Mouse (Mus musculus) kidney, embryonic 15.5 days (tissue): ENCODE measurements at regions not wholly inside any gene's neighbourhood (a gene's known extent, or its start where the extent isn't known, plus 50 kb on each side); places are given as distances from the start of the nearest gene placed in this dataset.
A peak's percentile ranks its signal among the peaks of the same experiment; 100 is the strongest.

Experiments used
- ATAC-seq: fragments of 200-750 bp; cut with Nextera tagmentation; replicated peaks from 2 replicates; pipeline ENCODE4 v1.8.0; 2017; ENCODE audit warnings: moderate TSS enrichment; ENCODE audit not compliant: low FRiP score
- H3K27ac ChIP-seq: fragments of 300-500 bp; sonication (generic); 2 replicates; pipeline ENCODE4 v1.5.1; 2015; ENCODE audit warnings: mild to moderate bottlenecking, inconsistent platforms
- H3K27me3 ChIP-seq: fragments of 300-500 bp; sonication (generic); 2 replicates; pipeline ENCODE4 v1.6.1; 2015; ENCODE audit warnings: inconsistent platforms
- H3K36me3 ChIP-seq: fragments of 300-500 bp; sonication (generic); 2 replicates; pipeline ENCODE4 v1.6.1; 2015; ENCODE audit warnings: inconsistent platforms
- H3K4me1 ChIP-seq: fragments of 300-500 bp; sonication (generic); 2 replicates; pipeline ENCODE4 v1.6.1; 2015; ENCODE audit warnings: inconsistent platforms
- H3K4me2 ChIP-seq: fragments of 300-500 bp; sonication (generic); 2 replicates; pipeline ENCODE4 v1.6.1; 2015; ENCODE audit warnings: moderate library complexity, mild to moderate bottlenecking, inconsistent platforms
- H3K4me3 ChIP-seq: fragments of 300-500 bp; sonication (generic); replicated peaks from 2 replicates; pipeline ENCODE4 v1.5.1; 2015; ENCODE audit warnings: mild to moderate bottlenecking, inconsistent platforms
- H3K9ac ChIP-seq: fragments of 300-500 bp; sonication (generic); 2 replicates; pipeline ENCODE4 v1.6.1; 2015; ENCODE audit warnings: mild to moderate bottlenecking, inconsistent platforms
- H3K9me3 ChIP-seq: fragments of 300-500 bp; sonication (generic); replicated peaks from 2 replicates; pipeline ENCODE4 v1.6.1; 2016; ENCODE audit warnings: inconsistent platforms
- WGBS: fragments of 180-500 bp; shearing (Covaris S2); methylation state at CpG from one replicate; pipeline ENCODE4 v1.1.7; 2015; ENCODE audit warnings: mixed read lengths; 5-methylcytosine and 5-hydroxymethylcytosine counted together

DNA sequence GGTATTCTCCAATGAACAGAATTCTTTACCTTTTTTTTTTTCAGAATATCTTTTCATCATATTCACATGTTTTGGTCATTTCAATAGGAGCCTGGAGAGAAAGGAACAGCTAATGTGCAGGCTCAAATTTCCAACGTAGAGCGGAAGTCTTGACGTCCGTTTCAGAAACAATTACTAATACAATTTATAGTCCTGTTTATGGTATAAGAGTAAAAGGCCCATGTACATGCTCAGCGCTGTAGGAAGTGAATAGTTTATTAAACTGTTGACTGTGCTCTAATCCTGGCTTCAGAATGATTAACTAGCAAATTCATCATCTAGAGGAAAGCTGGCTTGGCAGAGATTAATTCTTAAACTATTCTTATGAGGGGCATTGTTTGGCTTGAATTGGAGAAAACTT, 142.1 kb downstream of the Pik3r1 start:
- Histone ChIP-seq H3K27ac (peak overlapping the region; percentile 51), H3K4me1 (peaks cover 23% of the 10 kb centered on the region), H3K9ac (no peak overlapping the region), H3K27me3 (no peaks in the 10 kb centered on the region), H3K9me3 (no peaks in the 10 kb centered on the region), H3K4me2 (no peak overlapping the region), H3K36me3 (no peaks in the 10 kb centered on the region), H3K4me3 (no peak overlapping the region)
- peak; percentile 58; the same call in 1 of the 2 replicates for ATAC-seq
- 16% methylated on average over 5 of the region's 5 CpGs for WGBS

DNA sequence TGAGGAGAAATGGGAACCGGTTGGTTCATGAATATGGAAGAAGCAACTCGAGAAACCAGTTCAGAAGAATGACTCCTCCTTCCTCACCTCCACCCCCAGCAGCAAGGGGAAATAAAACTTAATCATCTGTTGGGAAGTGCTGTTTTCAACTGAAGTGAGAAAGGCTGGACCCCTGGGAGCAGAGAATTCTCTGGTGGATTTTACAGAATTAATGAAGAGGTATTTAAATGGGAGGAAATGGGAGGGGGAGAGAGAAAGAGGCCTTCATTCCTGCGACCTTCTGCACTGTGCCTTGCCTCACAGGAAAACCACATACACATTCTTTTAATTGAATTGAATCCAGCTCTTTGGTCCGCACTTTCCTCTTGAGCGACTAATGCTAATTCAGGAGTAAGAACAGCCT, 143.8 kb downstream of the Pik3r1 start:
- no peak overlapping the region for H3K9ac ChIP-seq
- peak overlapping the region; percentile 19; the same call in 1 of the 2 replicates for H3K27ac ChIP-seq
- peaks cover 23% of the 10 kb centered on the region for H3K4me1 ChIP-seq
- H3K36me3 ChIP-seq: no peaks in the 10 kb centered on the region
- peak; percentile 74 for ATAC-seq
- no peaks in the 10 kb centered on the region for H3K27me3 ChIP-seq
- no peak overlapping the region for H3K4me3 ChIP-seq
- H3K4me2 ChIP-seq: no peak overlapping the region
- 29% methylated on average over 5 of the region's 5 CpGs for WGBS
- H3K9me3 ChIP-seq: no peaks in the 10 kb centered on the region

DNA sequence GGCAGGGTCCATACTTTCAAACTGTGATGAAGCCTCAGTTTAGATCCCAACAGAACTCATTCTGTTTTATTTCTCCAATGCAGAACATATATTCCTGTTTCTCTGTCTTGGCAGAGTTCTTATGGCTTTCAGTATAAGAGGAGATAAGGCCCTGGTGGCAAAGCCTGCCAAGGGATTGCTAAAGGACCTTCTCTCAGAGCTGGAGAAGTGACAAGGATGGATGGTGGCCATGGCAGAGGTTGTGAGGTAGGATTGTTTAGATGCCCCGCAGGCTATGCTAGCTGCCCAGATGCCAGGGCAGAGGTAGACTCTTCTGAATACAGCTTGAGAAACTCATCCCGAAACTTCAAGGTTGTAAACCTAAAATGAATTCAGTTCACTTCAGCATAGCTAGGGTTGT, 145.4 kb downstream of the Pik3r1 start:
- no peak for ATAC-seq
- Histone ChIP-seq H3K36me3 (no peaks in the 10 kb centered on the region), H3K9ac (no peak overlapping the region), H3K4me1 (peaks cover 23% of the 10 kb centered on the region), H3K27me3 (no peaks in the 10 kb centered on the region), H3K4me2 (no peak overlapping the region), H3K27ac (no peak overlapping the region), H3K9me3 (no peaks in the 10 kb centered on the region), H3K4me3 (no peak overlapping the region)
- 95% methylated on average over 2 of the region's 2 CpGs for WGBS

GRCm38 (mm10) chr13:101620660-101621059, 147.4 kb downstream of the Pik3r1 start:
- no peak for ATAC-seq
- no peak overlapping the region for H3K4me3 ChIP-seq
- peaks cover 16% of the 10 kb centered on the region for H3K4me1 ChIP-seq
- H3K9me3 ChIP-seq: no peaks in the 10 kb centered on the region
- no peak overlapping the region for H3K4me2 ChIP-seq
- H3K27ac ChIP-seq: no peak overlapping the region
- H3K9ac ChIP-seq: no peak overlapping the region
- H3K27me3 ChIP-seq: no peaks in the 10 kb centered on the region
- no peaks in the 10 kb centered on the region for H3K36me3 ChIP-seq
- WGBS: 84% methylated on average over 3 of the region's 3 CpGs

DNA sequence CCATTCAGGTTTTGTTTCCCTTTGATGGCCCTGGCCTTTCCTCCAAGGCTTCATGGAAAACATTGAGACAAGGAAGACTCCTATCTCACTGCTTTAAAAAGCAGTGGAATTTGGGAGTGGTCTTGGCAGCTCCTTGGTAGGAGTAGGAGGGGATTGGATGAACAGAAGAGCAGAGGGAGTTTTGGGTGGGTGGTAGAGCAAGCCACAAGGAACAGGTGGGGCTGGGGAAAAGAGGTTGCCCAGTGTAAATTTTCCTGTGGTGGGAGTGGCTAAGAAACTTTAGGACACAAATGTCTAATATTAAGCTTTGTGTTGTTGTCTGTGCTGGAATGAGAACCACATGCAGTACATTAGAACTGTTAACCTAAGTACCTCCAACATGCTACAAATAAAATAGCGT, 148.9 kb downstream of the Pik3r1 start:
- Histone ChIP-seq H3K4me2 (no peak overlapping the region), H3K9me3 (no peaks in the 10 kb centered on the region), H3K27ac (no peak overlapping the region), H3K27me3 (no peaks in the 10 kb centered on the region), H3K9ac (no peak overlapping the region), H3K4me3 (no peak overlapping the region), H3K4me1 (peaks cover 2% of the 10 kb centered on the region), H3K36me3 (no peaks in the 10 kb centered on the region)
- ATAC-seq: no peak
- WGBS: 97% methylated on average over 1 of the region's 1 CpGs

DNA sequence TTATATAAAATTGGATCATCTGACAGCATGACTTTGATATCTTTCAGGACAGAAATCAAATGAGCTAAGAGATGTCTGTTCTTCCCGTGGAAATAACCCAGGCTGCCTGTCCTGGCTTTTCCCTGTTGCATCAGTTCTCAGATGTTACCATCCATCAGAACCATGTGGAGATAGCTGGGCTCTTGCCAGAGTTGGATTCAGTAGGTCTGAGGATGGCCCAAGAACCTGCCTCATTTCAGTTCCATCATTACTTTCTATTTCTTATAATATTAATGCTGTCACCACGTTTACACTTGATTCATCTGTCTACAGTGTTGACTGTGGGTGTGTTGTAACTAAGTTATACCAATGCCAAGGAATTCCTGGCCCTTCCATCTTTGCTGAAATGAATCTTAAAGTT, 155.2 kb downstream of the Pik3r1 start:
- H3K4me2 ChIP-seq: no peak overlapping the region
- H3K9ac ChIP-seq: no peak overlapping the region
- no peak overlapping the region for H3K27ac ChIP-seq
- H3K9me3 ChIP-seq: no peaks in the 10 kb centered on the region
- 78% methylated on average over 2 of the region's 2 CpGs for WGBS
- no peak overlapping the region for H3K4me3 ChIP-seq
- no peaks in the 10 kb centered on the region for H3K27me3 ChIP-seq
- no peaks in the 10 kb centered on the region for H3K36me3 ChIP-seq
- 0 out of 2 replicates have a peak, but pooled peaks cover 3% of the 10 kb centered on the region for H3K4me1 ChIP-seq
- no peak for ATAC-seq

GRCm38 (mm10) chr13:101611725-101612124, 156.3 kb downstream of the Pik3r1 start:
- H3K9me3 ChIP-seq: no peaks in the 10 kb centered on the region
- H3K27me3 ChIP-seq: no peaks in the 10 kb centered on the region
- H3K4me2 ChIP-seq: no peak overlapping the region
- peak; percentile 91 for ATAC-seq
- WGBS: 91% methylated on average over 6 of the region's 6 CpGs
- no peak overlapping the region for H3K9ac ChIP-seq
- H3K27ac ChIP-seq: no peak overlapping the region
- H3K36me3 ChIP-seq: no peaks in the 10 kb centered on the region
- H3K4me1 ChIP-seq: 0 out of 2 replicates have a peak, but pooled peaks cover 3% of the 10 kb centered on the region
- no peak overlapping the region for H3K4me3 ChIP-seq

- Histone ChIP-seq H3K9ac (no peak overlapping the region), H3K4me3 (no peak overlapping the region), H3K4me2 (no peak overlapping the region), H3K4me1 (0 out of 2 replicates have a peak, but pooled peaks cover 3% of the 10 kb centered on the region), H3K36me3 (no peaks in the 10 kb centered on the region), H3K27ac (no peak overlapping the region), H3K9me3 (no peaks in the 10 kb centered on the region), H3K27me3 (no peaks in the 10 kb centered on the region)
- no peak for ATAC-seq
- 76% methylated on average over 1 of the region's 1 CpGs for WGBS
Observed at GRCm38 (mm10) chr13:101606184-101606730, 161.8 kb downstream of the Pik3r1 start.

DNA sequence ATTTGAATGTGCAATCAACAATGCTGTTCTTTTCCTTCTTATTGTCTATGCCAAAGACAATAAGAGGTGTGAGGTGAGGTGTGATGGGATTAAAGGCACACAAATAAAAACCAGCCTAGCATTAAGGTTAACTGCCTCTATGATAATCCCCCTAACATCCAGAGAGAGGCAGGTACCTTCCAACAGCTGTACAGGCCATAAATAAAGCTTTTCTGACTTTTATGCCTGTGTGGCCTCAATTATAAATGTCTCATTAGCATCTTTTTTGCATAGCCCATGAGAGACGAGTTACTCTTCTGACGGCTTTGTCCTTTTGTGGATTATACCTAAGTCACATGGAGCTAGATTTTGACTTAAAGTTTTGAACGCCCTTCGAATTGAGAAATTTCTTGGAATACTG, 162.3 kb downstream of the Pik3r1 start:
- WGBS: 84% methylated on average over 4 of the region's 4 CpGs
- Histone ChIP-seq H3K27ac (no peak overlapping the region), H3K4me3 (no peak overlapping the region), H3K4me1 (0 out of 2 replicates have a peak, but pooled peaks cover 3% of the 10 kb centered on the region), H3K9me3 (no peaks in the 10 kb centered on the region), H3K9ac (no peak overlapping the region), H3K36me3 (no peaks in the 10 kb centered on the region), H3K27me3 (no peaks in the 10 kb centered on the region), H3K4me2 (no peak overlapping the region)
- ATAC-seq: no peak

DNA sequence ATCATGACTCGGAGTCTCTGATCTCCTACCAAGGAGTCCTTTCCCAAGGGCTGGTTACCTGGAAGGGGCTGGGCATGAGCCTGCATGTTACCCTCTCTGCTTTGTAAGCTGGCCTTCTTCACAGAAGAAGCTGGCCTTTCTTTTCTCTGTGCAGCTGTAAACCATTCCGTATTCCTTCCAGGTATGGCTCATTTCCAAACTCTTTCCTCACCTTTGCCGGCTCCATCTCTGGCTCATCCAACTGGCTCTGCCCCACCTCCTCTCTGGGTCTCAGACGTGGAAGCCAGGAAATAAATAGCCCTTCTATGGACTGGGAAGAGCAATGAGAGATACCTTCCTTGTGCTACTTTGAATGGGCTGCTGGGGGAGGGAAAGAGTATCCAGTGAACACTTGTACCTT, 163.0 kb downstream of the Pik3r1 start:
- Histone ChIP-seq H3K27ac (no peak overlapping the region), H3K9me3 (no peaks in the 10 kb centered on the region), H3K27me3 (no peaks in the 10 kb centered on the region), H3K4me2 (no peak overlapping the region), H3K4me1 (0 out of 2 replicates have a peak, but pooled peaks cover 3% of the 10 kb centered on the region), H3K4me3 (no peak overlapping the region), H3K9ac (no peak overlapping the region), H3K36me3 (no peaks in the 10 kb centered on the region)
- WGBS: 75% methylated on average over 4 of the region's 4 CpGs
- no peak for ATAC-seq

DNA sequence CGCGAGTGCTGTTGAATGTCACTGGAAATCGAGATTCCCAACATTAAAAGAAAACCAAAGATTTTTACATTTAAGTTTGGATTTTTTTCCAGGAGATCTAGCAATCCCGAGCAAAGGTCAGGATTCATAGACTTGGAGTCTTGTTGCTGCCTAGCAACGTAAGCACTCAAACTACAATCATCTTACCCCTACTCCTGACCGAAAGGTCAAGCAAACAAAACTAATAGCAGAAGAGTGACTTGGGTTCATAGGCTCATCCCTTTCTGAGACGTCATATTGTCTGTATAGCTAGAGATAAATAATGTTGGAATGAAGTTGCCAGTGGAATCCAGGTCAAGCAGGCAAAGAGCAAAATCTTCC, 169.9 kb downstream of the Pik3r1 start:
- no peak overlapping the region for H3K4me2 ChIP-seq
- no peak overlapping the region for H3K4me3 ChIP-seq

DNA sequence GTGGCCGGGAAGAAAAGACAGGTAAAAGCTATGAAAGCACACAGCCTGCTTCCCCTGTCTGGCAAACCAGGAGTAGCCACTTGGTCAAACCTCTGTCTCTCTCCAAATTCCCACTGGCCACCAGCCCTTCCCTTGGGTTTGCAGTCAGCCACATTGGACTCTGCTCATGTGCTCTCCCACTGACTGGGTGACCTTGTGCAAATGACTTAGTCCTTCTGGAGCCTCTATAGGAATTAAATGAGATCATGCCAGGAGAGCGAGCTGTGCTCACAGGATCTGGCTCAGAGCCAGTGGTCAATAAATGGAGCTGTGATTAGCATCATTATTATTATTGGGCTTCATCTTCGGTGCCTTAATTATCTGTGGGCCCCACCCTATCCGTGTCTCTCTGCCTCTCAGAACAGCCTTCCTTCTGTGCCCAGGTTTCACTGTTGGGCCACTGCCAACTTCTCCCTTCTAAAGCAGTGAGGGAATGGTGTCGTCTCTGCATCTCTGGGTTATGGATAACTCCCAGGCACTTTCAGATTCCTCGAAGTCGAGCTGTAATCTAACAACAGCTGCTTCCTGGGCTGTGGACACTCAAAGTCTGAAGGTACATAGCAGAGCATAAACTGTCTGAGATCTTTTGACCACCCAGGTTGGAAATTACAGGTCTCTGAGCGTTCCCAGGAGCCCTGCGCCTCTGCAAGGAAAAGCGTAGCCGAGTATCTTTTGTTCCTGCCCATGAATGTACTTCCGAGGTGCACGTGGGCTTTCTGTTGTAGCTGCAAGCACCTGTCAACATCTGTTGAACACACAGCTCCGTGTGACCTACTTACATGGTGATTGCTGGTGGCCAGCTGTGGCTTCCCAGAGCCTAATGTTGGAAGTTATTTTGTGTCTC, 170.5 kb downstream of the Pik3r1 start:
- Histone ChIP-seq H3K9me3 (no peaks in the 10 kb centered on the region), H3K4me3 (no peak overlapping the region), H3K9ac (no peak overlapping the region), H3K4me1 (0 out of 2 replicates have a peak, but pooled peaks cover 5% of the 10 kb centered on the region), H3K4me2 (no peak overlapping the region), H3K27me3 (no peaks in the 10 kb centered on the region), H3K27ac (no peak overlapping the region), H3K36me3 (no peaks in the 10 kb centered on the region)
- ATAC-seq: no peak
- WGBS: 70% methylated on average over 14 of the region's 14 CpGs

More for the DNA sequence above, 169.9 kb downstream of the Pik3r1 start:
- Histone ChIP-seq H3K36me3 (no peaks in the 10 kb centered on the region), H3K27ac (no peak overlapping the region), H3K9ac (no peak overlapping the region), H3K4me1 (0 out of 2 replicates have a peak, but pooled peaks cover 5% of the 10 kb centered on the region), H3K9me3 (no peaks in the 10 kb centered on the region), H3K27me3 (no peaks in the 10 kb centered on the region)
- 71% methylated on average over 7 of the region's 7 CpGs for WGBS
- ATAC-seq: no peak
